Mouse (Mus musculus) lung, adult 18-20 months (tissue): ENCODE results near the gene Gtpbp2.
A peak's percentile ranks its signal among the peaks of the same experiment; 100 is the strongest.

Experiments used
- DNase-seq, 2 experiments: peaks; one replicate each; pipeline ENCODE4 v3.0.0; 2022; ENCODE audit warnings: mixed read lengths in 2 of 2

Gene Gtpbp2

DNA sequence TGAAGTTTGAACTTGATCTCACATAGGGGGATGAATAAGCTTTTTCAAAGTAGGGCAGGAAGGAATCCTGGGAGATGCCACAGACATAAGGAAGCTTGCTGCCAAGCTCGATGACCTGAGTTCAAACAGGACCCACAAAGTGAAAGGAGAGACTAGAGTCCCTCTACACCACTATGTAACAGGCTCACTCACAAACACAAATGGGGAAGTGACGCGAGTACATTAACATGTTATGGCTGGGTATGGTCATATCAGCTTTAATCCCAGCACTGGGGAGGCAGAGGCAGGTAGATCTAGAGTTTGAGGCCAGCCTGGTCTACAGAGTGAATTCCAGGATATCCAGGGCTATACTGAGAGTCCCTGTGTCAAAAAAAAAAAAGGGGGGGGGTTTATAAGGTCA, 6.5 kb upstream of the Gtpbp2 start:
- no peak for DNase-seq

DNA sequence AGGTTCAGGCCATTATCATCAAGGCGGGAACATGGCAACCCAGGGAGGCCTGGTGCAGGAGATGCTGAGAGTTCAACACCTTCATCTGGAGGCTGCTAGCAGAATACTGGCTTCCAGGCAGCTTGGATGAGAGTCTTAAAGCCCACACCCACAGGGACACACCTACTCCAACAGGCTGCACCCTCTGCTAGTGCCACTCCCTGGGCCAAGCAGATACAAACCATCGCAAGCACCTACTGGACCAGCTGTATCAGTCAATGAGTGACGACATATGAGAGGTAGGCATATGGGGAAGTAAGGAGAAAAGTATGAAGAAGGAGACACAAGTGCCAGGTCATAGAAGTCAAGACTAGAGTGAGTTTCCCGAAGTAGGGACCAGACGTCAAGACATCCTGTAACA, 4.2 kb upstream of the Gtpbp2 start:
- no peak for DNase-seq

DNA sequence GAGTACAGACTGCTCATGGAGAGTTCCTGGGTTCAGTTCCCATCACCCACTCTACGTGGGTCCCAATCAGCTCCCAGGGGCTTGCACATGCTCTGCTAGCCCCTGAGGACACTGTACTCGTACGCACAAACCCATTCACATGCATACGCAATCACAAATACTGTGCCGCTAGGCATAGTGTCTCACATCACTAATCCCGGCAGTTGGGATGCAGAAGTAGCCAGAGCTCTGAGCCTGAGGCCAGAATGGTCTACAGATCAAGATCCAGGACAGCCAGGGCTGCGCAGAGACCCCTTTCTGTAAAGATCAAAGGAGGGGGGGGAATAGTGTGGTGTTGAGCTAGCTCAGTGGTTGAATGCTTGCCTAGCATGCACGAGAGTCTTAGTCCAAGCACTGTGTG, 3.7 kb upstream of the Gtpbp2 start:
- DNase-seq, result no peak

DNA sequence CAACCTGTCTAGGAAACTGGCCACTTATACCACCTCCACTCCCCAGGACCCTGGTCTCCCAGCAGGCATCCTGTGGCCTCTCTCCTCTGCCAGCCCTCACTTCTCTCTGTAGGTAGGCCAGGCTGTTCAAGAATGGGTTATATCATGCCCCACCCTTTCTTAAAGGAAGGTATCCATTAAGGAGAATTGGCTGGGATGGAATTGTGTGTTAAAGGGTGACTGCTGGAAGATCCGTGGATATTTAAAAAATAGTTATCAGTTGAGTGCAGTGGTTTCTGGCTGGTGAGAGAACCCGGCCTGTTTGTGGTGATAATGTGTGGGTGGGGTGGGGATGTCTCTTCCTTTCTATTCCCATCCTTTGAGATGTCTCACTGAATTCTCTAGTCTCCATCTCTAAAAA, 1.6 kb upstream of the Gtpbp2 start:
- DNase-seq, result no peak

DNA sequence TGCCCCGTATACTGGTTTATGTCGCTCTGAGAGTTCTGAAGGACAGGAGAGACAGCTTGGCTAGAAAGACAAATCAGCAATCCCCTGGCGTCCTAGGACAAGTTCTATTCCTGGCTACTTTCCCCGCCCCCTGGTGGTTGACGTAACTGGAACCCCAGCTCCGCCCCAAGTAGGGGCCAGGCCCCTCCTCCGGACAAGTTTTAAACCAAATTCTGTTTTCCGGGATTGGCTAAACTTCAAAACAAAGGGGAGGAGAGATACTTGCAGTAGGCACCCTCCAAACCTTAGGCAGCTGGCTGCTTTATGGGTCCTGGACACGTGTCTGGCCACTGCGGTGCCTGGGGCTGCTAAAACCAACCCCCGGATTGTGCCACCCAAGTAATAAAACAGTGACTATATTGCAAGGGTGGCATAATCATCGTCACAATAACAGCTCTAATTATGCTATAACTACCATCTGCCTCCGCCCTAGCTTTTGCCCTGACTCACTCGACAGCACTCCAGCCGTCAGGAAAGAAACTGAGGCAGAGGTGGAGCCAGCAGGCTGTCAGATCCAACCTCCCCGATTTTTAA, 656 bp upstream of the Gtpbp2 start:
- DNase-seq, result peak; percentile 95 to 96

DNA sequence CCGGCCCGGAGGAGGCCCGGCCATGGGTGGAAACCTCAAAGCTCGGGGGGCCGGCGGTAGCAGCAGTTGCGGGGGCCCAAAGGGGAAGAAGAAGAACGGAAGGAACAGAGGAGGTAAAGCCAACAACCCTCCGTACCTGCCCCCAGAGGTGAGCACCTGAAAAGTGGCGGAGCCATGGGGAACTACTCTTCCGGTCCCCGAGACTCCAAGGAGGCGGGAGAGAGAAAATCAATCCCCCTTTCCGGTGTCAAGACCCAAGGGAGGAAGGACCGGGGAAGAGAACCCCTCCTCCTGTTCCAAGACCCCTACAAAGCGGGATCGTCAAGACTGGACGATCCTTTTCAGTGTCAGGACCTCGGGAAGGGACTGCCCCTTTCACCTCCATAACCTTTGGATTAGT, 347 bp downstream of the Gtpbp2 start:
- DNase-seq, result peak in 1 of 2 experiments; percentile 49

DNA sequence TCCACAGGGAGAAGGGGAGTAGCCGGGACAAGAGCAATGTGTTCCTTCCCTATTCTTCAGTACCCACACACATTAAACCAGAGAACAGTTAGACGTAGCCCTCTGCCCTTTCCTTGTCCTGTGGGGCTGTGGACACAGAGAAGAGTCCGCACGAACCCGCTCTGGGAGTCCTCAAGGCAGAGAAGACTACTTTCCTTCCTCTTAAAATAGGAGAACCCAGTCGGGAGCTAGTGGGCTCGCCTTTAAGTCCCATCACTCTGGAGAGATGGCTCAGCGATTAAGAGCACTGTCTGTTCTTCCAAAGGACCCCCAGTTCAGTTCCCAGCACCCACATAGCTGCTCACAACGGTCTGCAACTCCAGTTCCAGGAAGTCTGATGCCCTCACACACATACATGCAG, 878 bp downstream of the Gtpbp2 start:
- DNase-seq, result no peak

DNA sequence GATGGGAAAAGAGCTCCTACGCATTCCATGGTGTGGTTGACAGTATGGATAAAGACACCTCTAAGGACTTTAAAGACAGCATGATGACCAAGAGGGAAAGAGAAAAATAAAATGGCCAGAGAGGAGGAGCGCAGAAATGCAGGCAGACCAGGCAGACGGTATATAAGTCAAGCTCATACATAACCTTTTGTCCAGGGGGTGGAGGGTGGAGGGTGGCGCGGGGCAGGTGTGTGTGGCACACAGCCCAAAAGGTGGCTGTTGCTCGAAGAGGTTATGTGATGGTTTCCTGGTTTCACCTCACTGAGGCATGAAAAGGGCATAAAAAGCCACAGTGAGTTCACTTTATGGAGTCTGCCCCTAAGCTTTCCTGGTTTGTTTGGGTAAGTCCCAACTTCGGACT, 1.7 kb downstream of the Gtpbp2 start:
- no peak for DNase-seq

DNA sequence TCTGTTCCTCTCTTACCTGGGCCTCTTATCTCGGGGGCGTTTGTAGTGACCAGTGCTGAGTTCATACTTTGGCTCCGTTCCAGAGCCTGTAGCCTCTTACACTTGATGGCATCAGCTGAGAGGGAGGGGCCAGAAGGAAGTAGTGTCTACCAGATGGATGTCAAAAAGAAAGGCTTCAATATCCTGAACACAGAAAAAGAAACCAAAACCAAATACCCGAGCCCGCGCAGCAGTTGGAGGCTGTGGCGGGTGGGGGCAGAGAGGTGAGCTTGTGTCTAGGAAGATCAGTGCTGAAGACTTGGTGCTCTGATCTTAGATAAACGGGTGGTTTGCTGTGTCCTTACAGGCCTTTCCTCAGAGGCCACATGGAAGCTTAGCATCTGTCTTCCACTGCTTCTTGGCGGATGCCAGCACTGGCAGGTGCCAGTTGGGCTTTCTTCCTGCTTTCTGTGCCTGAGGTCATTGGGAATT, 2.2 kb downstream of the Gtpbp2 start:
- peak; percentile 67 to 81 for DNase-seq

DNA sequence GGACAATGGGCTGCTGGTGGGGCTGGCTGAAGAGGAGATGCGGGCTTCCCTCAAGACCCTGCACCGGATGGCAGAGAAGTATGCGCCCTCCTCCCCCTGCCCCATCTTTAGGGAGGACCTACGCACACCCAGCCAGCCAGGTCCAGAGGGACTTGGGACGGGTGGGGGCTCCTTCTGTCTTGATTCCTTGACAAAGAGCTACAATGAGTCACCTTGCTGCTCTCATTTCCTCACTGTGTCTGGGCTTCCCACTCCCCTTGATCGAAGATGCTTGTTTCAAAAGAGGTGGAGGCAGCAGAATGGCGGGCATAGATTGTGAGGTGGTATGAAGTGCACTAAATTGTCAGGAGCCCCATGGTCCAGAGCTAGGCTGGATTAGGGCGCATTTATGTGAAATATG, 3.5 kb downstream of the Gtpbp2 start:
- no peak for DNase-seq

DNA sequence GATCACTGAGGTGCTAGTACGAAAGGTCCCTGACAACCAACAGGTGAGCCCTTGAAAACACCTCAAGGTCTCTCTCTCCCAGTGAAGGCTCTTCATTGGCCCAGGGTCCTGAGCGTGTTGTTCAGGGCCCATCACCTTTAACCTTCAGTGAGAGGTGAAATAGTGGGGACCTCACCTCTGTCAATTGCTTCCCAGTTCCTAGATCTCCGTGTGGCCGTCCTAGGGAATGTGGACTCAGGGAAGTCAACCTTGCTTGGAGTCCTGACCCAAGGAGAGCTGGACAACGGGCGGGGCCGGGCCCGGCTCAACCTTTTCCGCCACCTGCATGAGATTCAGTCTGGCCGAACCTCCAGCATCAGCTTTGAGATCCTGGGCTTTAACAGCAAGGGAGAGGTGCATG, 4.0 kb downstream of the Gtpbp2 start:
- DNase-seq, result no peak

DNA sequence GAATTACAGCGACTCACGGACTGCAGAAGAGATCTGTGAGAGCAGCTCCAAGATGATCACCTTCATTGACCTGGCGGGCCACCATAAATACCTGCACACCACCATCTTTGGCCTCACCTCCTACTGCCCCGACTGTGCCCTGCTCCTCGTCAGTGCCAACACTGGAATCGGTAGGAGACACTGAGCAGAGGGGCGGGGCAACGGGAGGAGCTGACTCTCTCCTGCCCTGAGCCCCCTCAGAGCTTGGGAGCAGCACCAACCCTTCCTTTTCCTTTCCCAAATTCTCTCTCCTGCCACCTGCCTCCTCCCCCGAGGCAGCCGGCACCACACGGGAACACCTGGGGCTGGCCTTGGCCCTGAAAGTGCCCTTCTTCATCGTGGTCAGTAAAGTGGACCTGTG, 4.6 kb downstream of the Gtpbp2 start:
- DNase-seq, result no peak

DNA sequence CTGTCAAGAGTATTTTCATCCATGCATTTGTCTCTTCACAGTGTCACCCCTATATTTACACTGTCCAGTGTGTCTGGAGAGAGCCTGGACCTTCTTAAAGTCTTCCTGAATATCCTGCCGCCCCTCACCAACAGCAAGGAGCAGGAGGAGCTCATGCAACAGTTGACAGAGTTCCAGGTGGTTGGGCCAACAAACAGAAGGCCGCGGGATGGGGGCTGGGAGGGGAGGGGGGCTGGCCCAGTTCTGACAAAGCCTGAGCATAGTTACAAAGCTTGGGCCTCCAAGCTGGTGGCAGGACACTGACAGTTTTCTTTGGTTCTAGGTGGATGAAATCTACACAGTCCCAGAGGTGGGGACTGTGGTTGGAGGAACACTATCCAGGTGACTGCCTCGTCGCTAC, 5.4 kb downstream of the Gtpbp2 start:
- DNase-seq, result no peak

DNA sequence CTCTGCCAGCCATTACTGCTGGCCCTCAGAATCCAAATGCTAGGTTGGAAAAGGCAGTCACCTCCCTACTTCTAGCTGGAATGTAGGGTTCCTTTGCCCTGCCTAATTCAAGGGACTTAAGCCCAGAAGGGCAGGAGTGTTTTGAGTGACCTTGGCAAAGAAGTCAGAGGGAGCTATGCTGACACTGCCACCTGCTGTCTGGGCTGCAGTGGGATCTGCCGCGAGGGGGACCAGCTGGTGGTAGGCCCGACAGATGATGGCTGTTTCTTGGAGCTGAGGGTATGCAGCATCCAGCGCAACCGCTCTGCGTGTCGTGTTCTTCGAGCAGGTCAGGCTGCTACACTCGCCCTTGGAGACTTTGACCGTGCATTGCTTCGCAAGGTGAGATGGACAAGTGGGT, 6.2 kb downstream of the Gtpbp2 start:
- DNase-seq, result no peak

DNA sequence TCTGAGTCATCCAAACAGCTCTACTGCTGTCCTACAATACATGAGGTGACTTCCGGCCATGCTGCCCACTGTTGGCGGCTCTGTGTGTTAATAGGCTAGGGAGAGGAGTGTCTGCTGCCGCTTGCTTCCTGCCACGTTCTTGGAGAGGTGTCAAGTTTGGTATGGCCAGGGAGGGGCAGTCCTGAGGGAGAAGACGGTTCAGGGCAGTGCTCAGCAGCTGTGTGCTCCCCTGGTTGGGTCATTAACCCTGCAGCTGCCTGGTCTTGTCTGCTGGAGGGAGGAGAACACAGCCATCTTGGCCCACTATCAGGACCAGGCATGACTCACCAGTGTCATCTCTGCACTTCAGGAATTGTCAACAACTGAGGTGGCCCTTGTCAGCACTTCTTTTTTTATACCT, 7.5 kb downstream of the Gtpbp2 start:
- no peak for DNase-seq

DNA sequence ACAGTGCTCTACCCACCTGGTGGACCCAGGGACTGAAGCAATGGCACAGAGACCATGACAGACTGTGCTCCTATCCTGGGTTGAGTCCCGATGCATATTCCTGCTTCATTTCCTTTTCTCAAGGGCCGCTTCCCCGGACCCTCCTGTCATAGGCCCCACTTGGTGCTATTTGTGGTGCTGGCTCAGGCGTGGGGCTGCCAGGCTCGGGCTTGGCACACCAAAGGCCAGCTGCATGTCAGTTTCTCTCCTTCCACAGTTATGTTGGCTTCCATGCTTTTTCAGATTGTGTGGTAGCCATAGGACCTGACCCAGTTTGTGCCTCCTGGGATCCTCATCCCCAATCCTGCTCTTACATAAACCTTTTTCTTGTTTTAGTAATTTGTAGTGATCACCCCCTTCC, 7.9 kb downstream of the Gtpbp2 start:
- no peak for DNase-seq

DNA sequence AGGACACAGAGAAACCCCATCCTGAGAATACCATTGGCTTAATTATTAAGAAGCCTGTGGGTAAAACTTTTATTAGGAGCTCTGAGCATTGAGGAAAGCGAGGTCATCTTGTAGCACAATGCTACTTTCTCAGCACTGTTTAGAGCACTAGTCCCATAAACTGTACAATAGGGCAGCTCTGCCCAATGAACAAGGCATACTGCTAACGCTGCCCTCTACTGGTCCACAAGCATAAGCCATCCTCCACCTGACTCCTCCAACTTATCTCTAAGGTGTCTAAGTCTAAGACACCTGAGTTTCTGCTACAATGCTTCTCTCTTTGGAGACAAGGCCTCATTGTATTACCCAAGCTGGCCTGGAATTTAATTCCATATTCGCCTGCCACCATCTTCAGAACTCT, 9.7 kb downstream of the Gtpbp2 start:
- peak in 1 of 2 experiments; percentile 31 for DNase-seq

DNA sequence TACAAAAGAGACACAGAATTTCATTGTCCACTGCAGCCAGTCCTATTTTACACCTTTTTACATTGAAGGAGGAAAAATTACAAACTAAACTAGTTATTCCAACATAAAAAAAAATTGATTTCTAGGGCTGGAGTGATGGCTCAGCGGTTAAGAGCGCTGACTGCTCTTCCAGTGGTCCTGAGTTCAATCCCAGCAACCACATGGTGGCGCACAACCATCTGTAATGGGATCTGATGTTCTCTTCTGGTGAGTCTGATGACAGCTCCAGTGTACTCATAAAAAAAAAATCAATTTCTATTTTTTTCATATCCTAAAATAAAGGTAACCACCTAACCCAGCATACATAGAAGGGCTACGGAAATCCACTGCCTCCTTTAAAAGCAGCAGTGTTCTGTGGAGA, 21.4 kb downstream of the Gtpbp2 start:
- DNase-seq, result no peak

DNA sequence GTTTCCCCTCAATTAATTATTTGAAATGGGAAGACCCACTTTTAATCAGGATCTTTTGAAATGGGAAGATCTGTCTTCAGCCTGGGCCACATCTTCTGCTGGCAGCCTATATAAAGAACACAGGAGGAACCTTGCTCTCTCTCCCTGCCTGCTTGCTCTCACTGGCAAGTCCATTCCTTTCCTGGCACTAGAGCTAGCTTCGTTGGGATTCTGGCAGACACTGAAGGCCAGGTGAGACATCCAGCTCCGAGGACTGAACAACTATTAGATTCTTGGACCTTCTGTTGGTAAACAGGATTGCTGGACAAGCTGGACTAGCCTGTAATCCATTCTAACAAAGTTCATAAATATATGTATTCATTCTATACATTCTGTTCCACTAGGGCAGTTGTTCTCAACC, 28.0 kb downstream of the Gtpbp2 start:
- DNase-seq, result no peak

DNA sequence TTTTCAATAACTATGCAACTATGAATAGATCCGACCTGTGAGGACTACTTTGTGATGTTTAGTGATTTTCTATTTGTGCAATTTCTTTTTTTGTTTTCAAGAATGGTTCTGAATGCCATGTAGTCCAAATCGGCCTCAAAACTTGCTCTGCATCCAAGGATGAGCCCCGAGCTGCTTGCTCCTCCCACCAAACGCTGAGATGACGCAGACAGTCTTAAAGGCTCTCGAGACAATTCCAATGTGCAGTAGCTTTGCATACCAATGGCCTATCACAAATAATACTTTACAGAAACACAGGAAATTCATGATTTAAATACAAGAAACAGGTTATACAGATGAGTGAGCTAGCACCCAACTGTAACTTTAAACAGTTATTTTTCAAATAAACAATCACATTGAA, 40.3 kb downstream of the Gtpbp2 start:
- no peak for DNase-seq

DNA sequence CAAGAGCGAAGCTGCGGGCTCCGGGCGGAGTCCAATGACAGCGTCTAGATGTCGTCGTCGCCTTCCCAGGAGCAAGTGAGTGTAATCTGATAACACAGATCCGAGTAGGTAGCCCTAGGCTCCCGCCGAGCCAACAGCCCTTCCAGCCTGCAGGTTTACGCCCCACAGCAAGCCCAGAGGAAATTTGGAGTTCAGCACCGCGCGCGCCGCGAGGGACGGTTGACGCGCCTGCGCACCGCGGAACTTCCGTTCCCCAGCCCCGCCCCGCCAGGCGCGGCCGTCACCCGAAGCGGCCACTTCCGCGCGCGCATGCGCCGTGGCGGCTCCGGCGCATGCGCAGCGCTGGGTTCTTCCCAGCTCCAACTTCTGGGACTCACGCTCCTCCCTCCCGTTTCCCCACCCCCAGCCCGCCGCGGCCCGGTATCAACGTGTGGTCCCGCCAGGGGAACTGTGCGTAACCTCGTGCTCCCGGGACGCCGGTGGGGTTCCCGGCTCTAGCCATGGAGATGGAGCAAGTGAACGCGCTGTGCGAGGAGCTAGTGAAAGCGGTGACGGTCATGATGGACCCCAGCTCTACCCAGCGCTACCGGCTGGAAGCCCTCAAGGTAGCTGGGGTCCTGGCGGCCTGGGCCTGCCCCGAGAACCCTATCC, 41.7 kb downstream of the Gtpbp2 start, which contains the start of the genes Polh and Xpo5:
Polh (minus strand) TSS at position 225 of the 651 bp plus-strand sequence.
Xpo5 (plus strand) TSS at position 362 of the 651 bp plus-strand sequence.
- peak; percentile 92 to 94 for DNase-seq

DNA sequence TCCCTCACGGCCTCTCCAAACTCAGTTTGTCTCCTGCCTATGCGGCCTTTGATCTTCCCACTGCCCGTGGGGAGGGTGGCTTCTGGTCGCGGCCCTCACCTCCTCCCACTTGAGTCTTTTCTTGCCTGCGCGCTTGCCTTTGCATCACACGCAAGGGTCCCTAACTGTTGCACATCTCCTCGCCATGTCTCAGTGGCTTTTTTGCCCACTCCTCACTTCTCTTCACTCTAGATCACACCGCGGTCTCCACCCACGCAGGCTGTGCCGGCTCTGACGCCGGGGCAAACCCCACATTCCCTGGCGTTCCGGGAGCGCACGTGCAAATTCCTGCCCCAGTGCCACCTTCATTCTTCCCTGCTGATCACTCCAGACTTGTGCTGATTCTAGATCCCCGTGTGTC, 42.2 kb downstream of the Gtpbp2 start:
- DNase-seq, result peak in 1 of 2 experiments; percentile 30

DNA sequence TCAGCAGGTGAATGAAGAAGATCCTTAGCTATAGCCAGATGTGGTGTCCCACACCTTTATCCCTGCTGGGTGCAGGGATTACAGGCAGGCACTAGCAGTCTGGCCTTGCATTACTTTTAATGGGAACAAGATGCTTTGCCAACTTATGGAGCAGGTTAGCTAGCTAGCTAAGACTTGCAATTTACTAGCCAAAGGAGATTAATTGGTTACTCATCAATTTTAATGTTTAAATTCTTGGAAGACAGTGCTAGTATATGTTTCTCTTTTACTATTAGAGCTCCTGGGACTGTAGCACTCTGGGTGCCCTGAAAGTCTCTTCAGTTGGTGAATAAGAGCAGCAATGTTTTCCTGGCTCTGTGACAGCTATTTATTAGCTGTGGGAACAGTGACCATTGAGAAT, 45.8 kb downstream of the Gtpbp2 start:
- DNase-seq, result no peak

DNA sequence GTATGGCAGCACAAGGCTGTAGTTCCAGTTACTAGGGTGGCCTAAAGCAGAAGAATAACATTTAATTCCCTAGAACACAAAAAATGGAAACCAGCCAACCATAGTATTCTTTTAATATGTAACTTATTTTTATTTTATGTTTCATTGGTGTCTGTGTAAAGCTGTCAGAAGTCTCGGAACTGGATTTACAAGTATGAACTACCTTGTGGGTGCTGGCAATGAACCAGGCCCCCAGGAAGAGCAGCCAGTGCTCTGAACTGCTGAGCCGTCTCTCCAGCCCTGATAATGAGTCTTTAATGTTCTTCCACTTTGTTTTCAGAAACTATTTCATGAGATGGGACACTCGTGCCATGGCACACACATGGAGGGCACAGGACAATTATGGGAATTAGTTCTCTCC, 49.7 kb downstream of the Gtpbp2 start:
- no peak for DNase-seq
